Mouse (Mus musculus) lung, embryonic 16.5 days (tissue): ENCODE data around the gene Abhd12b. TPM values are rescaled to one million over a fixed set of nuclear protein-coding genes. Genes with fewer than 3 reads are reported as not detected.

ENCODE experiments used
- ATAC-seq: fragments of 200-750 bp; cut with Nextera tagmentation; 2 replicates; pipeline ENCODE4 v1.8.0; 2017; ENCODE audit warnings: low read depth, mild to moderate bottlenecking, moderate library complexity
- H3K27ac ChIP-seq: fragments of 300-500 bp; sonication (generic); 2 replicates; pipeline ENCODE4 v1.5.1; 2014; ENCODE audit warnings: mild to moderate bottlenecking, control low read depth, low read length
- H3K27me3 ChIP-seq: fragments of 300-500 bp; sonication (generic); 2 replicates; pipeline ENCODE4 v1.6.1; 2014; ENCODE audit warnings: low read depth, low read length, mixed read lengths; ENCODE audit not compliant: control insufficient read depth, insufficient read depth
- H3K36me3 ChIP-seq: fragments of 300-500 bp; sonication (generic); 2 replicates; pipeline ENCODE4 v1.6.1; 2014; ENCODE audit warnings: low read length; ENCODE audit not compliant: control insufficient read depth, insufficient read depth
- H3K4me1 ChIP-seq: fragments of 300-500 bp; sonication (generic); replicated peaks from 2 replicates; pipeline ENCODE4 v1.6.1; 2014; ENCODE audit warnings: low read length, mixed read lengths; ENCODE audit not compliant: control insufficient read depth, insufficient read depth
- H3K4me2 ChIP-seq: fragments of 300-500 bp; sonication (generic); 2 replicates; pipeline ENCODE4 v1.6.1; 2014; ENCODE audit warnings: low read depth, low read length, control low read depth
- H3K4me3 ChIP-seq: fragments of 300-500 bp; sonication (generic); 2 replicates; pipeline ENCODE4 v1.5.1; 2014; ENCODE audit warnings: mild to moderate bottlenecking, low read length, control low read depth
- H3K9ac ChIP-seq: fragments of 300-500 bp; sonication (generic); 2 replicates; pipeline ENCODE4 v1.6.1; 2014; ENCODE audit warnings: low read length, control low read depth
- H3K9me3 ChIP-seq: fragments of 300-500 bp; sonication (generic); 2 replicates; pipeline ENCODE4 v1.6.1; 2016; ENCODE audit warnings: low read length; ENCODE audit not compliant: control insufficient read depth
- WGBS: fragments of 180-500 bp; shearing (Covaris S2); extraction: QIAGEN DNeasy Blood & Tissue Kit; methylation state at CpG from one replicate; pipeline ENCODE4 v1.1.7; 2014; 5-methylcytosine and 5-hydroxymethylcytosine counted together
- polyA plus RNA-seq: library from polyadenylated mRNA; unstranded; fragments of >200 nt; fragmentation: Nextera tagmentation; extraction: Ambion mirVana; gene quantifications from 2 replicates; pipeline ENCODE4 v1.2.1, GENCODE M21; 2015

The Abhd12b gene
- polyA plus RNA-seq, 1 experiment from 2014 or later, result not detected

- H3K9ac ChIP-seq, result no peak overlapping the region
- H3K4me1 ChIP-seq, result peaks cover 7% of the 10 kb centered on the region
- no peaks in the 10 kb centered on the region for H3K27me3 ChIP-seq
- H3K27ac ChIP-seq, result no peak overlapping the region
- no peaks in the 10 kb centered on the region for H3K36me3 ChIP-seq
- WGBS, result 85% methylated on average over 6 of the region's 6 CpGs
- H3K9me3 ChIP-seq, result no peaks in the 10 kb centered on the region
- no peak overlapping the region for H3K4me3 ChIP-seq
- no peak for ATAC-seq
- H3K4me2 ChIP-seq, result no peak overlapping the region
These were observed 8.4 kb upstream of the Abhd12b start for GRCm38 (mm10) chr12:70145586-70145985.

GRCm38 (mm10) chr12:70147986-70148630 lies 5.8 kb upstream of the Abhd12b start:
- H3K4me3 ChIP-seq, result peak overlapping the region; percentile 31
- WGBS, result 3% methylated on average over 13 of the region's 13 CpGs
- no peaks in the 10 kb centered on the region for H3K9me3 ChIP-seq
- ATAC-seq, result 0 out of 2 replicates have a peak, but pooled peaks have one; percentile 20
- H3K27ac ChIP-seq, result no peak overlapping the region
- H3K9ac ChIP-seq, result peak overlapping the region; percentile 33
- H3K4me1 ChIP-seq, result peaks cover 7% of the 10 kb centered on the region
- H3K4me2 ChIP-seq, result peak overlapping the region; percentile 48
- no peaks in the 10 kb centered on the region for H3K36me3 ChIP-seq
- no peaks in the 10 kb centered on the region for H3K27me3 ChIP-seq

GRCm38 (mm10) chr12:70148631-70149265 lies 5.2 kb upstream of the Abhd12b start:
- H3K4me1 ChIP-seq, result peaks cover 7% of the 10 kb centered on the region
- no peak overlapping the region; the same call in 1 of the 2 replicates for H3K9ac ChIP-seq
- 14% methylated on average over 11 of the region's 11 CpGs for WGBS
- H3K9me3 ChIP-seq, result no peaks in the 10 kb centered on the region
- no peaks in the 10 kb centered on the region for H3K27me3 ChIP-seq
- peak overlapping the region; percentile 48 for H3K4me2 ChIP-seq
- H3K4me3 ChIP-seq, result peak overlapping the region; percentile 31
- H3K36me3 ChIP-seq, result no peaks in the 10 kb centered on the region
- ATAC-seq, result no peak
- no peak overlapping the region for H3K27ac ChIP-seq

GRCm38 (mm10) chr12:70156222-70156621 lies 2.3 kb downstream of the Abhd12b start:
- H3K9me3 ChIP-seq, result no peaks in the 10 kb centered on the region
- H3K36me3 ChIP-seq, result no peaks in the 10 kb centered on the region
- H3K4me2 ChIP-seq, result no peak overlapping the region
- ATAC-seq, result no peak
- no peak overlapping the region for H3K9ac ChIP-seq
- H3K27ac ChIP-seq, result no peak overlapping the region
- peaks cover 3% of the 10 kb centered on the region; the same call in 1 of the 2 replicates for H3K4me1 ChIP-seq
- 55% methylated on average over 6 of the region's 6 CpGs for WGBS
- no peaks in the 10 kb centered on the region for H3K27me3 ChIP-seq
- H3K4me3 ChIP-seq, result no peak overlapping the region

GRCm38 (mm10) chr12:70157292-70158066 lies 3.5 kb downstream of the Abhd12b start:
- no peak overlapping the region for H3K4me3 ChIP-seq
- H3K27me3 ChIP-seq, result no peaks in the 10 kb centered on the region
- WGBS, result 60% methylated on average over 5 of the region's 5 CpGs
- H3K9me3 ChIP-seq, result no peaks in the 10 kb centered on the region
- no peaks in the 10 kb centered on the region for H3K36me3 ChIP-seq
- no peak overlapping the region for H3K9ac ChIP-seq
- H3K4me1 ChIP-seq, result peaks cover 3% of the 10 kb centered on the region
- ATAC-seq, result no peak
- no peak overlapping the region for H3K4me2 ChIP-seq
- no peak overlapping the region for H3K27ac ChIP-seq

GRCm38 (mm10) chr12:70161057-70161456 lies 7.1 kb downstream of the Abhd12b start:
- no peaks in the 10 kb centered on the region for H3K9me3 ChIP-seq
- no peak overlapping the region for H3K9ac ChIP-seq
- 29% methylated on average over 5 of the region's 5 CpGs for WGBS
- H3K27me3 ChIP-seq, result no peaks in the 10 kb centered on the region
- no peak overlapping the region for H3K4me2 ChIP-seq
- no peaks in the 10 kb centered on the region for H3K36me3 ChIP-seq
- ATAC-seq, result peak; percentile 65
- no peak overlapping the region for H3K4me3 ChIP-seq
- H3K27ac ChIP-seq, result no peak overlapping the region
- peaks cover 3% of the 10 kb centered on the region for H3K4me1 ChIP-seq

GRCm38 (mm10) chr12:70164741-70165140 lies 10.8 kb downstream of the Abhd12b start:
- Histone ChIP-seq H3K9ac (no peak overlapping the region), H3K9me3 (no peaks in the 10 kb centered on the region), H3K27ac (no peak overlapping the region), H3K27me3 (no peaks in the 10 kb centered on the region), H3K4me3 (no peak overlapping the region), H3K4me1 (peaks cover 3% of the 10 kb centered on the region), H3K4me2 (no peak overlapping the region), H3K36me3 (no peaks in the 10 kb centered on the region)
- WGBS, result 53% methylated on average over 3 of the region's 3 CpGs
- ATAC-seq, result no peak

GRCm38 (mm10) chr12:70167950-70168349 lies 14.0 kb downstream of the Abhd12b start:
- Histone ChIP-seq H3K36me3 (no peaks in the 10 kb centered on the region), H3K27ac (no peak overlapping the region), H3K9ac (no peak overlapping the region), H3K27me3 (no peaks in the 10 kb centered on the region), H3K9me3 (no peaks in the 10 kb centered on the region), H3K4me3 (no peak overlapping the region), H3K4me2 (no peak overlapping the region), H3K4me1 (no peaks in the 10 kb centered on the region)
- 78% methylated on average over 4 of the region's 4 CpGs for WGBS
- no peak for ATAC-seq

GRCm38 (mm10) chr12:70169969-70170368 lies 16.0 kb downstream of the Abhd12b start:
- Histone ChIP-seq H3K4me1 (no peaks in the 10 kb centered on the region), H3K9me3 (no peaks in the 10 kb centered on the region), H3K27ac (no peak overlapping the region), H3K9ac (no peak overlapping the region), H3K4me2 (no peak overlapping the region), H3K27me3 (no peaks in the 10 kb centered on the region), H3K36me3 (no peaks in the 10 kb centered on the region), H3K4me3 (no peak overlapping the region)
- ATAC-seq, result no peak
- 74% methylated on average over 1 of the region's 1 CpGs for WGBS
